Comparison of ENCODE assay signal across 23 mouse cellular contexts in the genomic region with DNA sequence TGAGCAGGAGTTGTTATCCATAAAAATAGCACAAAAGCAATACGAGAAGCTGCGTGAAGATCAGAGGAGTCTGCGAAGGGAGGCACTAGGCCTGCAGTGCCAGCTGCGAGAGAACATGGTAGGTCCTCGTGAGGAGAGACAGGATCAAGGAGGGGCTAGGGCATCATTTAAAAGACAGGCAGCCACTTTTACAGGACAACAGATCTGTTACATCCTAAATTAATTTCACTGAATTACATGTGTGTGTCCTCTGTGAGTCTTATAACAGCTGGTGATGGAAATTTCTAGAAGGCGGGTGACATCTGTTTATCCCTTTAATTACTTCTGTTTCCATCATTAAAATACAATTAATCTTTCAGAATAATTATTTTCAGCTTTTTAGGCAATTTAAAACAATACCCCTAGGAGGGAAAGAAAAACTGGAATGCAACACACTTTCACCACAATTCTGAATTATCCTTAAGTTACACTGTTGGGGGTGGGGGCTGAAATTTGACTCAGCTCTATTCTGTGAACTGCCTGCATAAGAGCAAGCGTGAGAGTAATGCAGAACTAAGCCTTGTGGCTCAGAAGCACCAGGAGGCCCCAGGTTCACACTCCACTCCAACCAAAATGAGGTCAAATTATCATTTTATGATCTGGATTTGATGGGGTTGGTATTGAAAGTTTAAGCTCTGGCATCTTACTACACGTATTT.
"Had no signal": no experiment of that assay in that cellular context is flagged by ENCODE, and none has a peak within 500 bp of the region (broad histone marks: within the 10 kb centered on the region; RNA-seq: fewer than 3 reads in every experiment).

No protein-coding gene starts in this region.

- DNase-seq: gastrocnemius, postnatal 14 days; gastrocnemius, postnatal 36 days; heart, adult 18-20 months; heart, postnatal 14 days; heart, postnatal 36 days; kidney, adult 11 months; kidney, adult 2 months; kidney, adult 9 months; kidney, postnatal 10 days; kidney, postnatal 25 days; kidney, postnatal 4 days; liver had no signal

- H3K27me3 ChIP-seq: heart, embryonic 15.5 days; hindbrain, embryonic 15.5 days; limb, embryonic 12.5 days had no signal

- H3K36me3 ChIP-seq: heart, embryonic 13.5 days; heart, embryonic 15.5 days; hindbrain, embryonic 15.5 days; limb, embryonic 10.5 days; limb, embryonic 12.5 days had no signal

- H3K4me2 ChIP-seq: heart, embryonic 11.5 days; heart, embryonic 13.5 days; heart, embryonic 15.5 days; hindbrain, embryonic 15.5 days; limb, embryonic 12.5 days; liver, embryonic 11.5 days had no signal

- ATAC-seq: hindbrain, postnatal 0 days; intestine, embryonic 16.5 days had no signal

- H3K27ac ChIP-seq: heart, embryonic 13.5 days; heart, embryonic 15.5 days; hindbrain, embryonic 15.5 days; hindbrain, postnatal 0 days; layer of hippocampus, adult 2 months; left cerebral cortex, adult 2 months; limb, embryonic 10.5 days; limb, embryonic 12.5 days had no signal

- H3K9ac ChIP-seq: heart, embryonic 13.5 days; heart, embryonic 15.5 days; hindbrain, embryonic 15.5 days; limb, embryonic 12.5 days had no signal

- H3K9me3 ChIP-seq: heart, embryonic 13.5 days; heart, embryonic 15.5 days; hindbrain, embryonic 15.5 days; limb, embryonic 10.5 days; limb, embryonic 12.5 days had no signal

- H3K4me3 ChIP-seq: heart, embryonic 13.5 days; heart, embryonic 15.5 days; hindbrain, embryonic 15.5 days; layer of hippocampus, adult 2 months; left cerebral cortex, adult 2 months; limb, embryonic 10.5 days; limb, embryonic 12.5 days had no signal

- H3K4me1 ChIP-seq: heart, embryonic 13.5 days; heart, embryonic 15.5 days; hindbrain, embryonic 15.5 days; limb, embryonic 10.5 days; limb, embryonic 12.5 days had no signal
